Mouse (Mus musculus) liver, embryonic 15.5 days (tissue): ENCODE measurements around the gene Iqcn. TPM values are rescaled to one million over a fixed set of nuclear protein-coding genes. Genes with fewer than 3 reads are reported as not detected.

Experiments
- ATAC-seq: fragments of 200-750 bp; cut with Nextera tagmentation; 2 replicates; pipeline ENCODE4 v1.8.0; 2017; ENCODE audit warnings: moderate number of reproducible peaks, mild to moderate bottlenecking, moderate library complexity; ENCODE audit not compliant: insufficient read depth
- H3K27ac ChIP-seq: fragments of 300-500 bp; sonication (generic); replicated peaks from 2 replicates; pipeline ENCODE4 v1.5.1; 2015; ENCODE audit warnings: mild to moderate bottlenecking, inconsistent platforms
- H3K27me3 ChIP-seq: fragments of 300-500 bp; sonication (generic); 2 replicates; pipeline ENCODE4 v1.6.1; 2015; ENCODE audit warnings: mild to moderate bottlenecking, inconsistent platforms
- H3K36me3 ChIP-seq: fragments of 300-500 bp; sonication (generic); replicated peaks from 2 replicates; pipeline ENCODE4 v1.6.1; 2015; ENCODE audit warnings: moderate library complexity, mild to moderate bottlenecking, inconsistent platforms
- H3K4me1 ChIP-seq: fragments of 300-500 bp; sonication (generic); replicated peaks from 2 replicates; pipeline ENCODE4 v1.6.1; 2015; ENCODE audit warnings: inconsistent platforms
- H3K4me2 ChIP-seq: fragments of 300-500 bp; sonication (generic); 2 replicates; pipeline ENCODE4 v1.6.1; 2015; ENCODE audit warnings: moderate library complexity, mild to moderate bottlenecking, inconsistent platforms
- H3K4me3 ChIP-seq: fragments of 300-500 bp; sonication (generic); replicated peaks from 2 replicates; pipeline ENCODE4 v1.5.1; 2015; ENCODE audit warnings: mild to moderate bottlenecking, inconsistent platforms
- H3K9ac ChIP-seq: fragments of 300-500 bp; sonication (generic); 2 replicates; pipeline ENCODE4 v1.6.1; 2015; ENCODE audit warnings: moderate library complexity, mild to moderate bottlenecking, inconsistent platforms
- H3K9me3 ChIP-seq: fragments of 300-500 bp; sonication (generic); replicated peaks from 2 replicates; pipeline ENCODE4 v1.6.1; 2016; ENCODE audit warnings: inconsistent platforms
- WGBS: fragments of 180-500 bp; shearing (Covaris S2); methylation state at CpG from one replicate; pipeline ENCODE4 v1.1.7; 2015; ENCODE audit warnings: mixed read lengths; ENCODE audit not compliant: insufficient replicate concordance; 5-methylcytosine and 5-hydroxymethylcytosine counted together
- polyA plus RNA-seq: library from polyadenylated mRNA; unstranded; fragments of >200 nt; fragmentation: Nextera tagmentation; extraction: Ambion mirVana; gene quantifications from 2 replicates; pipeline ENCODE4 v1.2.1, GENCODE M21; 2015

Iqcn gene
- polyA plus RNA-seq, 1 experiment from 2014 or later = 0.01 TPM

DNA sequence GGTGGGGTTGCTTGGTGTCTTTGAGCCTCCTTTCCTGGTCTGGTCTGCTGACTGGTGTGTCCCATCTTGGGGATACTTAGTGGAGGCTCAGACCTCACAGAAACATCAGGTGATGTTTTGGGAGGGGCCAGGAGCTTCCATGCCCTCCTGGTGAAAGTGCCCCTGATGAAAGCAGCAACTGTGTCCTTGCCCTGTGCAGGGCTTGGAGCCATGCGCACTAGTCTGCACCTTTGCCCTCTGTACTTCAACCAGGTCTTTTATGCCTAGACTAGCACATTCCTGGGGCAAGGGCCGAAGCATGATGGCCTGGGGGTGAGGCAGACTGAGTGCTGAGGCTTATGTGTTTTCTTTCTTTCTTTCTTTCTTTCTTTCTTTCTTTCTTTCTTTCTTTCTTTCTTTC is 37.7 kb upstream of the Iqcn start:
- Histone ChIP-seq H3K4me2 (no peak overlapping the region), H3K9ac (no peak overlapping the region), H3K27ac (no peak overlapping the region), H3K4me3 (no peak overlapping the region), H3K36me3 (no peaks in the 10 kb centered on the region), H3K4me1 (peaks cover 30% of the 10 kb centered on the region), H3K9me3 (no peaks in the 10 kb centered on the region), H3K27me3 (no peaks in the 10 kb centered on the region)
- peak; percentile 38; the same call in 1 of the 2 replicates for ATAC-seq
- WGBS = 68% methylated on average over 2 of the region's 2 CpGs

GRCm38 (mm10) chr8:70667071-70667470 is 36.2 kb upstream of the Iqcn start:
- Histone ChIP-seq H3K4me1 (peaks cover 25% of the 10 kb centered on the region), H3K27me3 (no peaks in the 10 kb centered on the region), H3K36me3 (no peaks in the 10 kb centered on the region), H3K4me2 (no peak overlapping the region), H3K9ac (no peak overlapping the region), H3K9me3 (no peaks in the 10 kb centered on the region), H3K4me3 (no peak overlapping the region), H3K27ac (no peak overlapping the region)
- WGBS = 59% methylated on average over 5 of the region's 5 CpGs
- ATAC-seq = no peak

- peaks cover 7% of the 10 kb centered on the region for H3K36me3 ChIP-seq
- H3K9me3 ChIP-seq = no peaks in the 10 kb centered on the region
- WGBS = 75% methylated on average over 10 of the region's 10 CpGs
- H3K27me3 ChIP-seq = no peaks in the 10 kb centered on the region
- H3K4me2 ChIP-seq = no peak overlapping the region
- H3K27ac ChIP-seq = no peak overlapping the region
- no peak overlapping the region for H3K4me3 ChIP-seq
- no peak for ATAC-seq
- peak overlapping the region; percentile 55; the same call in 1 of the 2 replicates for H3K9ac ChIP-seq
- peaks cover 52% of the 10 kb centered on the region for H3K4me1 ChIP-seq
These were observed 31.5 kb upstream of the Iqcn start for GRCm38 (mm10) chr8:70671615-70672324.

- WGBS = 32% methylated on average over 19 of the region's 19 CpGs
- Histone ChIP-seq H3K4me2 (peak overlapping the region; percentile 81), H3K4me3 (peak overlapping the region; percentile 73), H3K27ac (peak overlapping the region; percentile 78), H3K9me3 (no peaks in the 10 kb centered on the region), H3K4me1 (peaks cover 54% of the 10 kb centered on the region), H3K9ac (peak overlapping the region; percentile 55), H3K36me3 (peaks cover 7% of the 10 kb centered on the region), H3K27me3 (no peaks in the 10 kb centered on the region)
- peak; percentile 3; the same call in 1 of the 2 replicates for ATAC-seq
These were observed 30.8 kb upstream of the Iqcn start for GRCm38 (mm10) chr8:70672325-70673078.

- Histone ChIP-seq H3K9ac (peak within 1 kb of the TSS; percentile 70), H3K9me3 (no peaks in the 10 kb centered on the region), H3K27me3 (no peaks in the 10 kb centered on the region), H3K4me1 (peaks cover 61% of the 10 kb centered on the region), H3K4me3 (peak within 1 kb of the TSS; percentile 73), H3K36me3 (peaks cover 13% of the 10 kb centered on the region), H3K27ac (peak within 1 kb of the TSS; percentile 95), H3K4me2 (peak within 1 kb of the TSS; percentile 81)
- ATAC-seq = peak; percentile 94
- under 1% methylated on average over 60 of the region's 60 CpGs for WGBS
These were observed 30.0 kb upstream of the Iqcn start, which contains the start of gene Lsm4 for GRCm38 (mm10) chr8:70673079-70673856. Gene Lsm4, plus strand, starts transcription at chr8:70673248.

GRCm38 (mm10) chr8:70674109-70674508 is 29.1 kb upstream of the Iqcn start:
- Histone ChIP-seq H3K9me3 (no peaks in the 10 kb centered on the region), H3K4me2 (peak overlapping the region; percentile 81), H3K9ac (peak overlapping the region; percentile 70), H3K36me3 (peaks cover 22% of the 10 kb centered on the region), H3K27ac (peak overlapping the region; percentile 95), H3K27me3 (no peaks in the 10 kb centered on the region), H3K4me1 (peaks cover 70% of the 10 kb centered on the region), H3K4me3 (peak overlapping the region; percentile 73)
- WGBS = 72% methylated on average over 3 of the region's 3 CpGs
- no peak for ATAC-seq

GRCm38 (mm10) chr8:70674716-70675115 is 28.5 kb upstream of the Iqcn start:
- Histone ChIP-seq H3K4me3 (0 out of 2 replicates have a peak overlapping the region, but pooled peaks have one; percentile 73), H3K27ac (peak overlapping the region; percentile 95), H3K4me1 (peaks cover 76% of the 10 kb centered on the region), H3K9me3 (no peaks in the 10 kb centered on the region), H3K27me3 (no peaks in the 10 kb centered on the region), H3K36me3 (peaks cover 28% of the 10 kb centered on the region), H3K9ac (peak overlapping the region; percentile 70; the same call in 1 of the 2 replicates), H3K4me2 (peak overlapping the region; percentile 81)
- WGBS = 28% methylated on average over 4 of the region's 4 CpGs
- no peak for ATAC-seq

GRCm38 (mm10) chr8:70675336-70675735 is 27.9 kb upstream of the Iqcn start:
- Histone ChIP-seq H3K4me1 (peaks cover 82% of the 10 kb centered on the region), H3K36me3 (peaks cover 30% of the 10 kb centered on the region), H3K9ac (no peak overlapping the region), H3K27me3 (no peaks in the 10 kb centered on the region), H3K4me3 (no peak overlapping the region), H3K4me2 (peak overlapping the region; percentile 81; the same call in 1 of the 2 replicates), H3K27ac (peak overlapping the region; percentile 95), H3K9me3 (no peaks in the 10 kb centered on the region)
- no peak for ATAC-seq
- 41% methylated on average over 1 of the region's 1 CpGs for WGBS

DNA sequence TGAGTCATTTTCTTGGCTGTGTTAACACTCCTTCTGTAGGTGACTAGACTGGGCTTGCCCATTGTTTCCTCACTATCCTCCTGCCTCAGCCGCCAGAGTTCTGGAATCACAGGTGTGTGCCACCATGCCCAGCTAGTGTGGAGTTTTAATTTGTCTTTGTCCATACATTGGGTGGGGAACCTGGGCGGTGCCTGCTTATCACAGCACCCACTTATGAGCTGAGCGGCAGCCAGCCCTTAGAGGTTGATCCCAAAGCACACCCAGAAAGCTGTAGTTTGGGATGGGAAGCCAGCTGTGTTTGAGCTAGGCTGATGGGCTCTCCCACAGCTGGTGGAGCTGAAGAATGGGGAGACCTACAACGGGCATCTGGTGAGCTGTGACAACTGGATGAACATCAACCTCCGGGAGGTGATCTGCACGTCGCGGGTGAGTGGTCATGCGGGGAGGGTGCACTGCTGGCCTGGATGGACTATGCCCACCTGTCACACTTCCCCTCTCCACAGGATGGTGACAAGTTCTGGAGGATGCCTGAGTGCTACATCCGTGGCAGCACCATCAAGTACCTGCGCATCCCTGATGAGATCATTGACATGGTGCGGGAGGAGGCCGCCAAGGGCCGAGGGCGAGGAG is 25.7 kb upstream of the Iqcn start:
- 75% methylated on average over 15 of the region's 15 CpGs for WGBS
- H3K27ac ChIP-seq = peak overlapping the region; percentile 67
- no peak for ATAC-seq

DNA sequence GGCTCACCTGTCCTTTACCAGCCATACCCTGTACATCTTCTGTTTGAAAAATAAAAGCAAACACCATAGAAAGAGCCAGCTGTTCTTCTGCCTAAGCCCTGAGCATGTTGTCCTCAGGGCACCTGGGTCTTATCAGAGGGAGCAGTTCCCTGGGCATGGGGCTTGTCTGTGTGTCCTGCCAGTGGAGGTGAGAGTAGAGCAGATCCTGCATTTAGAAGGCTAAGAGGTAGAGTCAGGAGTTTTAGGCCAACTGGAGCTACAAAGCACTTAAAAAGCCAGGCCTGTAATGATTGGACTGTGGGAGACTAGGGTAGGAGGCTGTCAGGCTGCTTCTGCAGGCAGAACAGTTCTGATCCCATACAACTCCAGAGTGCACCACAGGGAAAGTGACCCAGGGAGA is 24.6 kb upstream of the Iqcn start:
- Histone ChIP-seq H3K4me3 (no peak overlapping the region), H3K27ac (no peak overlapping the region), H3K4me2 (no peak overlapping the region), H3K9ac (no peak overlapping the region), H3K27me3 (peaks cover 10% of the 10 kb centered on the region), H3K36me3 (peaks cover 30% of the 10 kb centered on the region), H3K9me3 (no peaks in the 10 kb centered on the region), H3K4me1 (peaks cover 88% of the 10 kb centered on the region)
- ATAC-seq = no peak

More for the DNA sequence above, 25.7 kb upstream of the Iqcn start:
- Histone ChIP-seq H3K27me3 (peaks cover 4% of the 10 kb centered on the region), H3K4me3 (0 out of 2 replicates have a peak overlapping the region, but pooled peaks have one; percentile 10), H3K9ac (0 out of 2 replicates have a peak overlapping the region, but pooled peaks have one; percentile 2), H3K9me3 (no peaks in the 10 kb centered on the region), H3K4me2 (peak overlapping the region; percentile 55), H3K36me3 (peaks cover 30% of the 10 kb centered on the region), H3K4me1 (peaks cover 91% of the 10 kb centered on the region)
